Mouse (Mus musculus): Measurements from ENCODE around the gene Spen.

Spen gene

DNA sequence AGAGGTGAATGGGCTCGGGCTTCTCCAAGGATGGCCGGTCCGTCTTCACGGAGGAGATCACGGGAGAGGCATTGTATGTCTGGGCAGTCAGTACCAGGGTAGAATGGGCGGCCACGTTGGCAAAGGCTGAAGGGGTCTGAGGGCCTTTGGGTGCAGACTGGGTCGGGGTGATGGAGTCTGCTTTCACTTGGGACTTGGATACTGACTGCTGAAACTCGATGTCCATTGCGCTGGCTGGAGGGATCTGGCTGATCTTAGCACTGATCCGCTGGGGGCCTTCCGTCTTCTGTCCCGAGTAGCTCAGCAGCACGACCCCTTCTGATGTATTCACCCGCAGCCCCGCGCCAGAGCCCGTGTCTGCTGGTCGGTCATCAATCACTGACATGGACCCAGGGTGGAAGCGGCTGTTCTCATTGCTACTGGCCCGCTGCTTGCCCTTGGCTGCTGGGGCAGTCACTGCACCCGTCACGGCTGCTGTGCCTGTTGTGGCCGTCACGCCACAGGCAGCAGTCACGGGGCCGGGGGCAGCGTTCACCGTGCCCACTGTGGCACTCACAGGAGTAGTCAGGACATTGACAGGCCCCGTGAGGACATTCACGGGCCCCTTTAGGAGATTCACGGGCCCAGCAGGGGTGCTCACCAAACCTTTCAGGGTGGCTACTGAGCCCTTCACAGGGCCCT is 65.6 kb downstream of the Spen start:
- DNase-seq (ENCODE audit: low read depth): no peak

DNA sequence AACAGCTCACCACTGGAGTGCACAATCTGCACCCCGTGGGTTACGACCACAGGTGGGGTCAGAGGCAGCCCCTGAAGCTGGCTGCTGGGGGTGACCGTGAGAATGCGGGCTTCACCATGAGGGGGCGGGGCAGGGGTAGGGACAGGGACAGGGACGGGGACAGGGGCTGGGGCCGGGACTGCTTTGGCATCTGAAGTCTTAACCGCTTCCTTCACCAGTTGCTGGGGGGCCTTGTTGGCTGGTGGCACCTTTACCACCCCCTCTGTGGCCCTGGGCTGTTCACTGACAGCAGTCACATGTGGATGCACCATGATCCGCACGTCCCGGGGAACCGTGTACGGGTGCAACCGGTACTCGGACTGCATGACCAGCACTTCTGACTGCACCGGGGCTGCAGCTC is 66.9 kb downstream of the Spen start:
- no peak for DNase-seq (ENCODE audit: low read depth)

DNA sequence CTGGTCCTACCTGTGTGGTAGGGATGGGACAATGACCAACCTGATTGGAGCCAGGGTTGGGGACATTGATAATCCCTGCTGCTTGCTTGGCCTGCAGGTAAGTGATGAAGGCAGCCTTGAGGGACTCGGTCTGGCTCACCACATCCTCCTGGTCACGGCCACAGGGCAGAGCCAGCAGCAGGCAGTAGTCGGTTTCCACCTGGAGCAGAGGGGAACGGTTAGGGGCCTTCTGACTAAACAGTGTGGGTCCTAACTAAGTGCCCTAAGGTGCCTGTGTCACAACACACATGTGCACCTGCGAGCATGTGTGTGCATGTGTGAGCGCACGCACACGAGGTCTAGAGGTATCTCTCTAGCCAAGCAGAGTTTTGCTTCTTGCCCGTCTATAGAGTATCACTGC is 69.1 kb downstream of the Spen start:
- DNase-seq (ENCODE audit: low read depth): no peak

DNA sequence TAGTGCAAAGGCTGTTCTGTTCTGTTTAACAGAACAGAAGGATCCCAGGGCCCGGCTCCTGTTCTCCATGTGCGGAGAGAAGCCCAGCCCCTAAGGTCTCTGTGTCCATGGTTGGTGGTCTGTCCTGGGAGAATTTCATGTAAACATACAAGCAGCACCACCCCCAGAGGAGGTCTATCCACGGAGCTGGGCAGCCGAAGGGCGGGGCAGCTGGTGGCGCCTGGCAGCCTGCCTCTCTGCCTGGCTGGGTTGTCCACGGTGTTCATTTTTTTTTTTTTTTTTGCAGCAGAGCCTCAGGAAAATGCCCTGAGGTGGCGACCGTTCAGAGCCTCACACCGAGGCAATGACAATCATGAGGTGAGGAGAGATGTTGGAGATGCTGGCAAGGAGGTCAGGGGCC is 69.8 kb downstream of the Spen start:
- no peak for DNase-seq (ENCODE audit: low read depth)

DNA sequence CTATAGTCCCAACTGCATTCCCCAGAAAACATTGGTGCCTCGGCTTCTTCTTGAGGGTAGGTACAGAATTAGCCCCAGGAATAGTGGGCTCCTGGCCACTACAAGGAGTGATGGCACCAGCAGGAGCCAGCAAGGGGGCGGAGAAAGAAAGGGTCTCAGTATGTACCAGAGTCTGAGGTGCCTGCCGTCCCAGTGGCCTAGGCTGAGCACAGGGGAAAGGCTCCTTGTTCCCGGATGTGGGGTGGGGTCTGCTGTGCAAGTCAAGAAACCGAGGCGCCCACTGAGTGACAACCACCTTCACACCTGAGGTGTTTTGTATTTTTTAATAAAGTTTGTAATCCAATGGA is 70.8 kb downstream of the Spen start:
- DNase-seq (ENCODE audit: low read depth): no peak

DNA sequence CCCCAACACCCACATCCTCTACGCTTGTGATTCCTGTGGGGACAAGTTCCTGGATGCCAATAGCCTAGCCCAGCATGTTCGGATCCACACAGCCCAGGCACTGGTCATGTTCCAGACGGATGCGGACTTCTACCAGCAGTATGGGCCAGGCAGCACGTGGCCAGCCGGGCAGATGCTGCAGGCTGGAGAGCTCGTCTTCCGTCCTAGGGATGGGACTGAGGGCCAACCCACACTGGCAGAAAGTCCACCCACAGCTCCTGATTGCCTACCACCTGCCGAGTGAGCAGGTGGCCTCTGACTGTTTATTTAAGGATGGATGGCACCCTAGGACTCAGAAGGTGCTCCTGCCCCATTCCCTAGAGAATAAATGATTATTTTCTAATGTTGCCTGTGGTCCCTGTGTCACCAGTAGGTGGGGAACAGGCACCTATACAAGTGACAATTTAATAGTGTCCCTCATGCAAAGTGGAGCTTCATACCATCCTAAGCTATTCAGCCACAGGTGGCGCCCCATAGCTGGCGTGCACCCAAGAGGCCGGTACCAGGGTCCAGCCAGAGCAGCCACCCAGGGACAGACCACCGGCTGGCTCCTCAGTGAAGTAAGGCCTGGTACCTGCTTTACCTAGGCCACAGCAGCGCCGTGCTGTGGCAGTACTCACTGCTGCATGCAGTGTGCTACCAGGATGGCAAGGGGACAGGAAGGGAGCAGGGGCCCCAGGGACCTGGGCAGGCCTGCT is 71.4 kb downstream of the Spen start:
- DNase-seq (ENCODE audit: low read depth): no peak

DNA sequence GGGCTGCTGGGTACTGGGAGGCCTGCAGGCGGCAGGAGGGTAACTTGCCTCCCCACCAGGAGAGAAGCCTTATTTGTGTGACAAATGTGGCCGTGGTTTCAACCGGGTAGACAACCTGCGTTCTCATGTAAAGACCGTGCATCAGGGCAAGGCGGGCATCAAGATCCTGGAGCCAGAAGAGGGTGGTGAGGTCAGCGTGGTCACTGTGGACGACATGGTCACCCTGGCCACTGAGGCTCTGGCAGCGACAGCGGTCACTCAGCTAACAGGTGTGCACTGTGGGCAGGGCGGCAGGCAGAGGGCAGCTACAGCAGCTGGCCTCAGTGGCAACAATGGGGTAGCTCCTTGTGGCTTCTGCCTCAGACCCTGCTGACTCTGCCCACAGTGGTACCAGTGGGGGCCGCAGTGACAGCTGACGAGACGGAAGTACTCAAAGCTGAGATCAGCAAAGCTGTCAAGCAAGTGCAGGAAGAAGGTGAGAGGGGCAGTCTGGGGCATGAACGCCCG is 72.1 kb downstream of the Spen start:
- DNase-seq (ENCODE audit: low read depth): no peak

DNA sequence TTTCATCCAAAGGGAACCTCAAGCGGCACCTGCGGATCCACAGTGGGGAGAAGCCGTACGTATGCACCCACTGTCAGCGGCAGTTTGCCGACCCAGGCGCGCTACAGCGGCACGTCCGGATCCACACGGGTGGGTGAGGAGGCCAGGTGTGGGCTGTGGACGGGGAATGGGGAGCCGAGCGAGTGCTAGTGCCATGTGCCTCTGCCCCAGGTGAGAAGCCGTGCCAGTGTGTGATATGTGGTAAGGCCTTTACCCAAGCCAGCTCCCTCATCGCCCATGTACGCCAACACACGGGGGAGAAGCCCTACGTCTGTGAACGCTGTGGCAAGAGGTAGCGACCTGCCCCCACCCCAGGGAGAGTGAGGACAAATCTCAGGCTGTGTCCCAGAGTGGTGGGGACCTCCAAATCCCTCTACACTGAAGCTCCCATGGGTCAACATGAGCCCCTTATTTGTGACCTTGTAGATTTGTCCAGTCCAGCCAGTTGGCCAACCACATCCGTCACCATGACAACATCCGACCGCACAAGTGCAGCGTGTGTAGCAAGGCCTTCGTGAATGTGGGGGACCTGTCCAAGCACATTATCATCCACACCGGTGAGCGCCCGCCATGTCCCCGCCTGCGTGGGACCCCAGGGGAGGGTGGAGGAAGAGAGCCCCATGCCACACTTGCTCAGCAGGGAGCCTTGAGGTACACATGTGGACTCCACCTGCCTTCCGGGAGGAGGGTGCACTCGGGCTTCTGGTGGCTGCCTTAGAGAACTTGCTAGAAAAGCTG is 72.7 kb downstream of the Spen start:
- no peak for DNase-seq (ENCODE audit: low read depth)

DNA sequence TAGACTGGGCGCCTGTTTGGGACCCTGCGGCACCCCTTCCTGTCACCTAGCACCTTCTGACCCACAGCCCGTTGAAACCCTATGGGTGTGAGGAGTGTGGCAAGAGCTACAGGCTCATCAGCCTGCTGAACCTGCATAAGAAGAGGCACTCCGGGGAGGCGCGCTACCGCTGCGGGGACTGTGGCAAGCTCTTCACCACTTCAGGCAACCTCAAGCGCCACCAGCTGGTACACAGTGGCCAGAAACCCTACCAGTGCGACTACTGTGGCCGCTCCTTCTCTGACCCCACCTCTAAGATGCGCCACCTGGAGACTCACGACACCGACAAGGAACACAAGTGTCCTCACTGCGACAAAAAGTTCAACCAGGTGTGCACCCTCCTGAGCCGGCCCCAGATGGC is 73.7 kb downstream of the Spen start:
- no peak for DNase-seq (ENCODE audit: low read depth)

DNA sequence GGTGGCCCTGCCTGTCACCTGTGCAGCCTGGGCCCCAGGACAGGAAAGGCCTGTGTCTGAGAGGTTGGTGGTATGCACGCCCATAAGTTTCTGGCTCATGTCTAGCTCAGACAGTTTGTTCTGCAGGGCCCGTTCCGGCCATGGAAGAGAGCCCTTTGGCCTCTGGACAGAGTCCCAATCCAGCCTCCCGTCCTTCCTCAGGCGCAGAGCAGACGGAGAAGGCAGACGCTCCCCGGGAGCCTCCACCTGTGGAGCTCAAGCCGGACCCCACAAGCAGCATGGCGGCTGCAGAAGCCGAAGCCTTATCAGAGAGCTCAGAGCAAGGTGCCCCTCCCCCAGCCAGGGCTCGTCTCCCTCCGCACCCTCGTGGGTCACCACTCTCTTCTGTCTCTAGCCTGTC is 74.9 kb downstream of the Spen start:
- no peak for DNase-seq (ENCODE audit: low read depth)

DNA sequence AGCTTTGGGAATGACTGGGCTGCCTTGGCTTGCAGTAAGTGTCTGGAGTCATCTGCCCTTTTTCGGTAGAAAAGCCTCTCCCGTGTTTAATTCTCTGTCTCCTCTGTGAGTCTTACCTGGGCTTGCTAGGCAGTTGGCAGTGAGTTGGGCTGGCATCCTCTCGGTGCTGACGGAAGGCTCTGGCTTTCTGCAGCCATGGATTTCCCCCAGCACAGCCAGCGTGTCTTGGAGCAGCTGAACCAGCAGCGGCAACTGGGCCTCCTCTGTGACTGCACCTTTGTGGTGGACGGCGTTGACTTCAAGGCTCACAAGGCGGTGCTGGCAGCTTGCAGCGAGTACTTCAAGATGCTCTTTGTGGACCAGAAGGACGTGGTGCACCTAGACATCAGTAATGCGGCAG is 76.8 kb downstream of the Spen start:
- no peak for DNase-seq (ENCODE audit: low read depth)

DNA sequence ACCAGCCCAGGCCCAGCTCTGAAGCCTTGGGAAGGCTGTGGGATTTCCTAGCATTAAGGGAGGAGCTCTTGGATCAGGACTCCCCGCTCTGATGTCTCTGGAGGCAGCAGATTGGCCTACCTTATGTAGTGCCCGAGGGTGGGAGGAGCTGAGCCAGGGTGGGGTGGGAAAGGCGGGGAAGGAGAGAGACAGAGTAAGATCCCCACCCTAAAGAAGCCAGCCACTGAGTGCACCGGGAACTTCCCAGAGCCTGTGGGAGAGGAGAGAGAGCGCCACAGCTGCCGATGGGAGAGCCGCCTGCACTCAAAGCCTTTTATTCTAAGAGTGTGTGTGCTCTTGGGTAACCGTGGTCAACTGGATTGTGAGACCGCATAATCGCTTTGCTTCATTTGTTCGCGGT is 77.3 kb downstream of the Spen start:
- no peak for DNase-seq (ENCODE audit: low read depth)

DNA sequence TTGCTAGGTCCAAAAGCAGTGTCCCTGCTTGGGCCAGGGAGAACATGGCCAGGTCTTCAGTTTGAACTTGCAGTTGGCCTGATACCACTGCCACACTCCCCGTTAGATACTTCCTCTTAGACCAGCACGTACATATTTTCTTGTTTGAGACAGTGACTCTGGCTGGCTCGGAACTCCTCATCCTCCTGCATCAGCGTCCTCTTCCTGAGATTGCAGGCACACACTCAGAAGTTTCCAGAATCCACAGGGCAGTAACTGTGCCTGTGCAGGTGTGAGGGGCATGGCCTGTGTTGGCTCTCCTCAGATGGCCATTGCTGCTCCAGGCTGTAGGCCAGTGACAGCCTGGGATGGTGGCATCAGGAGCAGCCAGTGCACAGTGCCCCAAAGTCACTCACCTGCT is 77.9 kb downstream of the Spen start:
- DNase-seq (ENCODE audit: low read depth): no peak

DNA sequence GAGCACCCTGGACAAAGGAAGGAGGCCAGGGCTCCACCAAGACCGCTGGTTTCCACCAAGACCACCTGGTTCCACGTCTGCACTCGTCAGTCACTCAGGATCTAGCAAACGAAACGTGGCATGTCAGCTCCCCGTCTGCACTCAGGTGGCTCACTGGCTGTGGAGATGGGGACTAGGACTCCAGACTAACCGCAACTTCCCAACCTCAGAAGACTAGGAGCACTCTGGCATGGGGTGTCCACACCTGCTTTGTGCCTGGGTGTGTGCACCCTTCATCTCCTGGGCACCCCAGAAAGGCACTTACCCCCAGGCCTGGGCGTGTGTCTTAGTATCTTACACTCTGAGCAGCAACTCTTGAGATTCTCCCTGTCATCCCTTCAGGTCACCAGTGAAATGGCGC is 78.6 kb downstream of the Spen start:
- no peak for DNase-seq (ENCODE audit: low read depth)

DNA sequence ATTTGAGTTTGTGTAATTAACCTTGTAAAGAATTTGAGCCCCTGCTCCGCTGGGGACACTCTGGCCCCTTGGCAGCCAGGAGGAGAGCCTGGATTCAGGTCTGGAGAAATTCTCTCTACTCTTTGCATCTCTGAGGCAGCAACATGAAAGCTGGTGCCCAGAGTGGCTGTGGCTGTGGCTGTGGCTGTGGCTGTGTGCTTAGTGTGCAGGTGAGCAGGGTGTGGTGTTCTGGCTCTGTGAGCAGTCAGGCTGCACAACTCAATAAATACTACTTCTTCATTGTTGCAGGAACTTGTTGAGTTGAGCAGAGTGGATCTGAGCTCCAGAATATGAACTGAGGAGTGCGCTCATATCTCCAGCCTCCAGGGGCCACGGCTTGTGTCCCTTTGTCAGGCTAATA is 79.5 kb downstream of the Spen start:
- no peak for DNase-seq (ENCODE audit: low read depth)

DNA sequence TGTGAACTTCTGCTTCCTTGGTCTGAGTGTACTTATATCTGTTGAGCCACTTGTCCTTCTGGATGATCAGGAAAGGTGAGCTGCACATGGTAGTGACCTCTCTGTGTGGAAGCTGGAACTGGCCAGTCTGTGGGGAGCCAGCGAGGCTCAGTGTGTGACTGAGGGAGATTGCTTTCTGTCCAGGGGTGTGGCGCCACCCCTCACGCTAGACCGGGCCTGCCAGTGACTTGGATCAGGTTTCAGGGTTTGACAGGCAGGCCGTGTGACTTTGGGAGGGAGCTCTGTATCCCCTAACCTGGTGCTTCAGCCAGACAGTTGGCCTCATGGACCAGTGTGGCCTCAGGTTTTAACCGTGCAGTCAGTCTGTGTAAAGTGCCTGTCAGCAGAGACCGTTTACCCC is 80.2 kb downstream of the Spen start:
- DNase-seq (ENCODE audit: low read depth): no peak

DNA sequence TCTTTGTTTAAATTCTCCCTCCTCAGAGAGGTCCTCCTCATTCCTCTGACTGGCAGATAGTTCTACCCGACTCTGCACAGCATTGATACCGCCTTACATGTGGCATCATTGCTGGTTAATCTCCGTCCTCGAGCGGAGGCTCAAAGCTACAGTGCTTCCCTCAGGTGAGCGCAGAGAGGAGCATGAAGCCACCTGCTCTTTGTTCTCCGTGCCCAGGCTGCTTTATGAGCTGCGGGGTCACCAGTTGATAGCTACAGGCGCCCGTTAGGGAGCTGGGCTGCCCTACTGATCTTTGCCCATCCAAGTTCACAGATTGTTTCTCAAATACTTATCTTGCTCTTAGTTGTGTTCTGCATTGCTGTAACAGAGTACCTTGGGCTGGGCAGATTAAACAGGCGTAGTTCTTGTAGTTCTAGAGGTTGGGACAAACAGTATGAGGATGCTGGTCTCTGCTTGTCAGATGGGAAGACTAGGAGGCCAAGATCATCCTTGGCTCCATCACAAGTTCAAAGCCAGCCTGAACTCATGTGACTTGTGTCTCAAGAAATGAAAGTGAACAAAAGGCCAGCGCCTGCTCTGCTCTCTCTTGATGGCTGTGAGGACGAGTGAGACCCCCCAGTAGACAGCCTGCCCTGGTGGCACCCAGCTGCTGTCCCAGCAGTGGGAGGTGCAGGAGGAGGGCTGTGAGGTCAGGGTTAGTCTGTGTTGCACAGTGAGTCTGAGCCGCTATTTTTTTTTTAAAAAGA is 82.0 kb downstream of the Spen start:
- DNase-seq (ENCODE audit: low read depth): no peak

DNA sequence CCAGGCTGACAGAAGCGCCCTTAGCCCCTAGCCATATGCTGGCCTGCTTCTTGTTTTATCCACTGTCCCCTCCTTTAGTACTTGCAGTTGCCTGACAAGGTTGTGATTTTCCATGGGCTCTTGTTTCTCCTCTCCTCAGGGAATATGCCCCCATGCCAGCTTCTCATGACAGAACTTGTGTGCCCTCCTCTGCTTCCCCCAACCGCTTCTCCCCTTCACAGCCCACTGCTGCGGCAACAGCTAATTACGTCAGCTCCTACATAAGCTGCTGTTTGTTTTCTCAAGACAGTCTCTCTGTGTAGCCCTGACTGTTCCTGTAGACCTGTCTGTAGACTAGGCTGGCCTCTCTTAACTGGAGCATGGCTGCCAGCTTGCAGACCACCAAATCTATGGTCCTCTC is 82.9 kb downstream of the Spen start:
- DNase-seq (ENCODE audit: low read depth): no peak

DNA sequence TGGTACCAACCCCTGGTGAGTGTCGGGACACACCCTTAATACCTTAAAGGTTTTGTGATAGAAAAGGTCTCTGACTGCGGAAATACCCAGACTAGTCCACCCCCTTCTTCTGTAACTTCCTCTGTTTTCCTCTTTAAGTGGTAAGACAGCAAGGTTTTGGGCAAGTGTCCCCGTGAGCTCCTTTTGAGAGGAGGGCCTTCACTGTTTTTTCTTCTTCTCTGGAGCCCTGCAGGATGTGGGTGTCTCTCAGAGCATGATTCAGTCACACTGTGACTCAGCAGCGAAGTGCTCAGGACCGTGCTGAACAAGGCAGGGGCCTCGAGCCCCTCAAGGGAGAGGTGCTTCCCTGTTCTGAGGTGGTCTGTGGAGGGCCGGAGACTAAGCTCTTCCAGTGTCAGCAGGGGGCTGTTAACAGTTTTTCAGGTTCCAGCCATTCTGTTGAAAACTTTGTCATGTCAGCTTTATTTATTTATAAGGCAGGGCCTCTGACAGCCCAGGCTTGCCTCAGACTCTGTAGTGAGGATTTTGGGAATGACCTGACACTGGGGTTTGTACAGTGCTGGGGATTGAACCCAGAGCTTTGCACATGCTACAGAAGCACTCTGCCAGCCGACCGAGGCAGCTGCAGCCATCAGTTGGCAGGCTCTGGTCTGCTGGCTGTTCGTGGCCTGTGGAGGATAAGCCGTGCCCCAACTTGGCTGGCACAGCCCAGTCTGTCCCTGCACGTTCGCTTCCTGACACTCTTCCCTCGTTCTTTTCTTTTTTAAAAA is 83.6 kb downstream of the Spen start:
- peak; percentile 87 for DNase-seq (ENCODE audit: low read depth)

DNA sequence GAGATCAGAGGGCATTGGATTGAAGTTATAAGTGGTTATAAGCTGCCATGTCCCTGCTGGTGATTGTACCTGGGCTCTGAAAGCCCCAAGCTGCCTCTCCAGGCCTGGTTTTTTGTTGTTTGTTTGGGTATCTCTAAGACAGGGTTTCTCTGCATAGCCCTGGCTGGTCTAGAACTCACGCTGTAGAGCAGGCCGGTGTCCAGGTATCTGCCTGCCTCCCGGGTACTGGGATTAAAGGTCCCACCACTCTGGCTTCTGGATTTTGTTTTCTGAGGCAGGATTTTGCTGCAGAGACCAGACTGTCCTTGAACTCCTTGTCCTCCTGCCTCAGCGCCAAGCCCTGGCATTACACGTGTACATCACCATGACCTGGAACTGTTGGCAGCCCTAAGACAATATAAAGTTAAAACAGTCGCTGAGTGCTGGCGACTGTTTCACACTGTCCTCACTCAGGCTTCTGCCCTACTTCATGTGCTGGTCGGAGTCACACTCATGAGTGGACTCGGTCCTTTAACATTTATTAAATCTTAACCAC is 86.4 kb downstream of the Spen start:
- no peak for DNase-seq (ENCODE audit: low read depth)

DNA sequence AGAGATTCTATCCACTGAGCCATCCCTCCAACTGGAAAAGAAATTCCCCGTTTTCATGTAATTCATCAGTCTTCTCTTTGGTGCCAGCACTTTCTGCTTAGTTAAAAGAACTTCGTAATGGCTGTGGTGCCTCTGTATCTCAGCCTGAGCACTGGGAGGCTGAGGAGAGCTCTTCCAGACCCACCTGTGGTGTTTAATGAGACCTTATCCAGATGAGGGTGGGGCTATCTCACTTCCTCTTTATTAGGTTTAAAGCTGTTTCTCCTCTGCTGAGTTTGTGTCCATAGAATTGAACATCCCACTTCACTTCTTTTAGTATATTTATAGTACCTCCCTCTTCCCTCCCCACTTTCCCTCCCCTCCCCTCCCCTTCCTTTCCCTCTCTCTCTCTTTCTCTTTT is 87.1 kb downstream of the Spen start:
- no peak for DNase-seq (ENCODE audit: low read depth)
